Mouse (Mus musculus) kidney, postnatal 14 days (tissue): Measurements from ENCODE around the gene Cbl.

ENCODE experiments used
- DNase-seq: peaks from one replicate; pipeline ENCODE4 v3.0.0; 2022; ENCODE audit warnings: mixed read lengths

The Cbl gene

DNA sequence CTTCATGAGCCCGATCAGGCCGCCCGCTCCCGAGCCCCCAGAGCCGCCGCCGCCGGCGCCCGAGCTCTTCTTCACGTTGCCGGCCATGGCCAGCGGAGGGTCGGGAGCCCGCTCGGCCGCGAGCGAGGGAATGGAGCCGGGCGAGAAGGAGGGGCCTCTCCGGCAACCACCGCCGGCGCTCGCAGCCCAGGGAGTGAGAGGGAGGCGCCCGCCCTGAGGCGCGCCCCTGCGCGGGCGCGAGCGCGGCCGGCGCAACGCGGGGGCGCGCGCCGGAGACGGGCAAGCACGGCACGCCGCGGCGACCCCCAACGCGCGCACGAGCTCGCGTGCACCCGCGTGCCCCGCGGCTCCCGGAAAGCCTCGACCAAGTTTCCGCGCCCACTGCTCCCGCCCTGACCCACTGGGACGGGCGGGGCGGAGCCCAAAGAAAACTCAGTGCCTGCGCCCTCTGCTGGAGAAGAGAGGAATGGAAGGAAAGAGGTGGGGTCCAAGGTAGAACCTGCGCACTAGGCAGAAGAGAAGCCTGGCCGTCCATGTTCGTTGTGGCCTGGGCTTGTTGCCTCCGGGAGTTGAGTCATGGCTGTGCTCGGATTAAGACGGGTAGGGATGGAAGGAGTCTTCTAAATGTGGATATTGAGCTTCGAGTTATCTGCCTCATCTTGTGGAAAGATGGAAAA lies at the start of gene Cbl:
Cbl (minus strand) TSS at position 248 of the 677 bp plus-strand sequence.
- peak; percentile 99 for DNase-seq

DNA sequence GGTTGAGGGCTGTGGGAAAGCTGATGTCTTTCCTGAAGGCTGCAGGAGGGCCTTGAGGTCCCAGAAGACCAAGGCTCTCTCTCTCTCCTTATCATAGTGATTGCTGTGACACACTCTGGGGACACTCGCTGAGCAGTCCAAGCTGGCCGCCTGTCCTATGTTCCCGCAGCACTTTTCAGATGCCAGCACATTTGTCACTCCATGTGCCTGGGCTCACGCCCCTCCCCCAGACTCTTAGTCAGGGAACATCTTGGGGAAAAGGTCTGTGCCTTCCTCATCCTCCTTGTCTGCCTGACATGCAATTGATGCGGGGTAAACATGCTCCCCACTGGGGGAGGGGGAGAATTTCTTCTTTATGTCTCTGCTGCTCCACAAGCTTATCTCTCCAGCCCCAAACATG lies 49.3 kb upstream of the Cbl start:
- no peak for DNase-seq

DNA sequence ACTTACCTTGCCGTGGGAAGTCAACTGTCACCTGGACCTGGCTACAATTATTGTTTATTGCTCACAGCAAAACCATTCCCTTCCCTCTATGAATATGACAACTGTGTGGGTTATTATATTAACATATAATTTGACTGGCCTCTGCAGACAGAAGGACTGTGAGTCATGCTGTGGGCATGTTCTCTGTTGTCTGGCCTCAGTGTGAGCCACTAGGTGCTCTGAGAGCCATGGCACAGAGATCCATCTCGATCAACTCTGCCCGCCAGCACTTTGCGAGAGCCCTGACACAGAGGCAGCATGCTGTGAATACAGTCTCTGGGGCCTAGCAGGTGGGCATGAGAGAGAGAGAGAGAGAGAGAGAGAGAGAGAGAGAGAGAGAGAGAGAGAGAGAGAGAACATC lies 36.1 kb upstream of the Cbl start:
- no peak for DNase-seq

GRCm38 (mm10) chr9:44269077-44269476 lies 35.2 kb upstream of the Cbl start:
- DNase-seq = peak; percentile 39

- DNase-seq = no peak
Observed at GRCm38 (mm10) chr9:44268432-44268831, 34.6 kb upstream of the Cbl start, which contains the start of gene Nlrx1. Gene Nlrx1, minus strand, starts transcription at chr9:44268599.

- DNase-seq = peak; percentile 94
Observed at GRCm38 (mm10) chr9:44268027-44268360, 34.1 kb upstream of the Cbl start.

GRCm38 (mm10) chr9:44267319-44268026 lies 33.6 kb upstream of the Cbl start:
- DNase-seq = peak; percentile 45

DNA sequence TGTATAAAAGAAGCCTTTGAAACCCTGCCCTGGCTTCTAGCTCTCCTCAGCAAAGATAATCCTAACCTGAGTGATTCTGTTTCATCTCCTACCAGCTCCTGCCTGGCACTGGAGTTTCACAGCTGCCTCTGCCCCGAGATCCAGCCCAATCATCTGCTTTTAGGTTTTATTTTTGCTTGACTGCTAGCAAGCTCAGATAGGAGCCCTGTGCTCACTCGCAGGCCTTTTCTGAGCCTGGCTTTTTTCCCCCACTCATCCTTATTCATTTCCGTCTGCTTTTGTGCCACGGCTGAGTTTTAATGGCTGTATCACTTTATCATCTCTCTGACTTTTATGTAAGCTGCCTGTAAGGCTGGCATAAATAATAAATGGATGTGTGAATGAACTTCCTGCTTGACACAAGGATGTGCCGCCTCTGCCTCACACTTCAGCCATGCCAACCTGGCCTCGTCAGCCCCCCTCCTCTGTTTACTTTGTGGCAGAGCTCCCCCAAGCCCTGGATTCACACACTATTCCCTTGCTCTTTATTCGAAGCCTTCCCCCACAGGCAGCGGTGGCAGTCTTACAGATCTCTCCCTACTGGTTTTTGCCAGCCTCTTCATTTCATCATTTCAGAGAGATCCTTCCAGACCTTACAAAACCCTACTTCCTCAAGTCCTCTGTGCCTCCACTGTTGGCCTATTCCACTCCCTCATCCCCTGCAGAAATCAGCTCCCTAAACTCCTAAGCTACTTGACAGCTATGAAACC lies 32.8 kb upstream of the Cbl start:
- no peak for DNase-seq

DNA sequence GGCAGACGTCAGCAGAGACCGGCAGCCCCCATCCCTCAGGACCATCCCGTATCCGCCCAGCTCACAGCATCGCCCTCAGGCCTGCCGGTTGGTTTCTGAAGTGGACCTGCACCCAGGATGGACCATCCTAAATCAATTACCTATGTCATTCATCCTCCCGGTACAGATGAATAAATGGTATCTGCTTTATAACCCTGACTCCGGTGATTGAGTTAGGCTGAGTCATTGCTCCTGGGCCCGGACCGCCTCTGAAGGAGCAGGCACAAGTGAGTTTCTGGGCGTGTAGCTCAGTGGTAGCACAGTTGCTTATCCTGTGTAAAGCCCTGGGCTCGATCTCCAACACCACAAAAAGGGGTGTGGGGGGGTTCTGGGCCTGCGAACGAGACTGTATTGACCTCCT lies 27.5 kb upstream of the Cbl start:
- no peak for DNase-seq

DNA sequence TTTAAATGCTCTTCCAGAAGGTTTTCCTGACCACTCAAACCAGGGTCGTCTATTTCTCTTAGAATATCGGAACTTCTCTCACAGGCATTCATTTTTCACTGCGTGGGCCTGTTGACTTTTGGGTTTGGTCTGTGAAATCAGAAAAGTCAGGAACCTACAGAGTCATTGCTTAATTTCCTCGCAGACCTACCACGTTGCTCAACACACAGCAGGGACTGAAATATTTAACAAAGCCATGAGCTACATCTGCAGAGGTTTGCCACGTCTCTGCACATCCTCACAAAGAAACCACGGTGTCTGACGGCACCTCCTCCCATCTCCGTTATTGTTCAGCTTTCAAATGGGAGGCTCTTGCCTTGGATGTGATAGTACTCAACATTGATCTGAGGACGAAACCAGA lies 25.2 kb upstream of the Cbl start:
- no peak for DNase-seq

DNA sequence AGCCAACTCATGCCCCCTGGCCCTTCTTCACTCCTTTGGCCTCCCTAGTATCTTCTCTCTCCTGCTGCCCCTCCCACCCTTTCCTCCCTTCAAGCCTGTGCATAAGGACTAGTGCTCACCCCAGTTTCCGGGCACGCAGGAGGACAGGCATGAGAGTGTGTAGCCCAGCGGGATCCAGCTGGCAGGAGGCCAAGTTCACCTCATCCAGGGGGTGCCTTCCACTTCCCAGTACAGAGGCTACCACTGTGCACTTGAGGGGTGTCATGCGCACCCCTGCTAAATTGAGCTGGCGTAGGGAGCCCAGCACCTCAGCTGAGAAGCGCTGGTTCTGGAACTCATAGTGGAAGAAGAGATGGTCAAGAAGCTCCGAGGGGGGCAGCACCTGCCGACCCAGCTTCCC lies 22.4 kb upstream of the Cbl start:
- no peak for DNase-seq

GRCm38 (mm10) chr9:44255136-44255521 lies 21.3 kb upstream of the Cbl start:
- DNase-seq = no peak

- no peak for DNase-seq
Observed at GRCm38 (mm10) chr9:44254508-44255135, 20.8 kb upstream of the Cbl start.

- no peak for DNase-seq
Observed at GRCm38 (mm10) chr9:44253441-44253840, 19.6 kb upstream of the Cbl start.

DNA sequence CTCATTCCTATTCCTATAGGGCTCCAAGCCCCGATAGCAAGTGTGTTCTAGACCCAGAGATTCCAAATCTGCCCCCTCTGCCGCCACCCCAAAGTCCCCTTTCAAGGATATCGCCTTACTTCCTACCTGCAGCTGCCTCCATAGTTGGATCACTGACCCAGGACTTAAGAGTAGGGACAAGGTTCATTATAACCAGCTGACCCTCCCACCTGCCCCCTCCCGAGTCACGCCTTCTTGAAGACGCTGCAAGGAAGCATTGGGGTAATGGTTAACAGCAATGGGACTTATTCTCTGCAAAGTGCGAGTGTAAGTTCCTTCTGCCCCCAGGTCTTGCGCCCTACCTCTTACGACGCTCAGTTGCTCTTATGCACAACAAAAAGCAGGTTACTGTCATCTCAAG lies 17.5 kb upstream of the Cbl start, which contains the start of gene Pdzd3:
Pdzd3 (minus strand) TSS at position 158 of the 400 bp plus-strand sequence.
- peak; percentile 81 for DNase-seq

DNA sequence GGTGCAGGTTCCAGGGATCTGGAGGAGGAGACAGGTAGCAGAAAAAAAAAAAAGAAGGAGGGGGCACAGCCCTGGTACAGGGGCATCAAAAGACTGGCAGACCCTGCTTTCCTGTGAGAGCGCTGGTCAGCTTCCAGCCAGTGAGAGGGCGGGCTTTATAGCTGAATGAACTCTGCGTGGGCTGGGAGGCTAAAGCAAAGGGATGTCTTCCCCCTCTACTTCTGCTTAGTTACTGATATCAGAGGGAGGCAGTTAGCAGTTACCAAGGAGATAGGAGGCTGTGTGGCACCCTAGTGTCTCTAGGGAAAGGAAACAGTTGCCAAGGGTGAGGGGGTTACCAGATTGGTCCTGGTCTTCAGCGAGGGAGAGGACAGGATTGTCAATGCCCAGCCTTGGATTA lies 16.6 kb upstream of the Cbl start:
- DNase-seq = no peak

DNA sequence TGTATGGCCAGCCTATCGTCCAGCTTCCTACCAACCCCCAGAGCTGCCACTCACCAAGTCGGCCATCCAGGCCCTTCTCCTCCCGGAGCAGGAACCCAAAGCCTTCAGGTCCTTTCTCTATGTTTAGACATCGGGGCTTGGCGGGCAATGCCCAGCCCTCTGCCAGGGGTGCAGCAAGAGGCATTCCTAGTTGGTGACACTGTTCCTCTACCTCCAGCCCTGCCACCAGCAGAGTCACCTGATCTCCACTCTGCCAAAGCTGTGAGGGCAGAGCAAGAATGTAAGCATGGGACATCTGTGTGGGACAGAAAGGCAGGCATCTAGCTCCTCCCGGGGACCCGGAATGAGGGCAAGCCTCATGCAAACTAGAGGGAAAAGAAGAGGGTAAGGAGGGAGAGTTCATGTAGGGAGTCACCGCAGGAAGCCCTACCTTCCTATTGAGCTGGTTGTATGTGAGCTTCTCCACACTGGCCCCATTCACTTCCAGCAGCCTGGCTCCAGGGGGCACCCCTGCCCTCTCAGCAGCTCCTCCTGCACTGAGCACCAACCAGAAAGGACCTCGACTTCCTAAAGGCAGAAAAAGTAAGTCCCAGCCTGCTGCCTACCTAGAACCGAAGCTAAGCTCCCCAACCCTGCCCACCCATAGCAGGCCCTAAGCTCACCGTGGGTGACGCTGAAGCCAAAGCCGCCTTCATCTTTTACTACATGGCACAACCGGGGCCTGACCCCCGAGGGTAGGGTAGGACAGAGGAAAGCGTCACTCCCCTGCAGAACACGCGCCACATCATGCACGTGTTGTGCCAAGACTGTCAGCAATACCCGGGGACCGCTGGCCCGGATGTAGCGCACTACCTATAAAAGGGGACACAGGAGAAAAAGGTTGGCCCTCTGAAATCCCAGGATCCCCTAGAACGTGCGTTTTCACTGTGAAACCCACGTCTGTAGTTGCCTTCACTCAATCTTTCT lies 15.6 kb upstream of the Cbl start:
- DNase-seq = peak; percentile 85

DNA sequence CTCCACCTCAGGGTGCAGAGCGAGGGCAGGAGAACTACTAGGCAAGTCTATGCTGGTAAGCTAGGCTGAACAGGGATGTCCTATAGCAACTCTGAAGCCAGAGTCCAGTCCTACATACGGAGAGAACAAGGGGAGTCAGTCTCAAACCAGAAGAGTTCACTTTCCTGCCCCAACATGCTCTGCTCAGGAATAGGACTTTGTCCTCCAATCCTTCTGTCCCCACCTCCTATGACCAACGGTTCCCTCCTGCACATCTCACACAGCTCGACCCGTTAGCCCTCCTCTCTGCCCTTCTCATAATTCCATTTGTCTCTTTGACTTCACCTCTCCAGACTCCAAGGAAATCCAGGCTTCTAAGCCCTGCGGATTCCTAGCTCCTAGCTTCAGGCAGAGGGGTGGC lies 14.1 kb upstream of the Cbl start:
- DNase-seq = no peak

DNA sequence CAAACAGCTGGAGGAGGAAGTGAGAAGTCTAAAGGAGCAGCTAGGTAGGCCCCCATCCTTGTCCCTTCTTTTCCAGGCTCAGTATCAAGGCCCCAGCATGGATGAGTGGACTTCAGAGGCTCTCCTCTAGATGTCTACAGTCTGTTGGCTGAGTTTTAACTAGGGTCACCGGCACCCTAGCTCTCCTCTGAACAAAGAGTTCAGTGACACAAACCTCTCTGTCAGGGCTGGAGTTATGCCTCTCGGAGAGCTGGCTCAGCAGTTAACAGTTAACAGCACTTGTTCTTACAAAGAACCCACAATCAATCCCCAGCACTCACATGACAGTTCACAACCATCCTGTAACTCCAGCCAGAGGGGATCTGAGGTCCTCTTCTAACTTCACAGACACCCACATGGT lies 9.8 kb upstream of the Cbl start:
- DNase-seq = peak; percentile 38

DNA sequence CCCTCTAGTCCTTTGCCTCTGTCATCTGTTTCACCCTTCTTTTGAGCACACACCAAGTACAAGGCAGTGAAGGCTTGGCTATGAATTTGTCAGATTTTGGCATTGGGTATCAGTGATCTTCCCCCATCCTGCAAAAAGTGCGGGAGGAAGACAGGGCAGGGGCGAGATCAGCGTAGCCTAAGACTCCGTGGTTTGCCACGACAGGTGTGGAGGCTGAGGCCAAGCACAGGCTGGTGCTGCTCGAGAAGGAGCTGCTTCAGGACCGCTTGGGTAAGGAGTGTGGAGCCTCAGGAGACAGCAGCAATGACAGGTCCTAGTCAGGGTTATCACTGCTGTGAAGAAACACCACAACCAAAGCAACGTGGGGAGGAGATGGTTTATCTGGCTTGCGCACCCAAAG lies 7.6 kb upstream of the Cbl start:
- DNase-seq = no peak

DNA sequence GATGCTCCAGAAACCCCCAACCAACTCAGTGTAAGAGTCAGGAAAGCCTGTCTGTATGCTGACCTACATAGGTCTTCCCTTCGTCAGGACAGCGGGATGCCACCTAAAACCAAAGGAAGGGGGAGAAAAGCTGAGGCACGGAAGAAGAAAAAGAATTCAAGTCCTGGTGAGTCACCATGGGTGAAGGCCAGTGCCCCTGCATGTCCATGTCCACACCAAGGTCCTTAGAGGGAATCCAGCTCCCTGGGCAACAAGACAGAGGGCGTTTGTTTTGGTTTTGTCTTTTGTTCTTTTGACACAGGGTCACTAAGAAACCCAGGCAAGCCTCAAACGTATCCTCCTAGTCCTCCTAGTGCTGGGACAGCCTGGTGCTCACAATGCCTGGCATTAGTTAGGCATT lies 7.1 kb upstream of the Cbl start:
- DNase-seq = no peak

GRCm38 (mm10) chr9:44240399-44240798 lies 6.5 kb upstream of the Cbl start, which contains the start of gene Ccdc153:
Gene Ccdc153, plus strand, starts transcription at chr9:44240676.
- DNase-seq = no peak
